Mouse (Mus musculus) embryo, embryonic 10.5 days (tissue): ENCODE results near the gene Pnkd.

ENCODE experiments used
- DNase-seq: peaks from one replicate; pipeline ENCODE4 v3.0.0-alpha.2; 2015; ENCODE audit warnings: low spot score

The Pnkd gene

GRCm38 (mm10) chr1:74361812-74362211 is 77.1 kb downstream of the Pnkd start, which contains the start of gene Catip:
Gene Catip (plus strand): TSS chr1:74362108.
- peak; percentile 96 for DNase-seq

GRCm38 (mm10) chr1:74362325-74363229 is 77.8 kb downstream of the Pnkd start:
- no peak for DNase-seq

GRCm38 (mm10) chr1:74363437-74363836 is 78.7 kb downstream of the Pnkd start:
- DNase-seq: no peak

GRCm38 (mm10) chr1:74364270-74364669 is 79.5 kb downstream of the Pnkd start:
- no peak for DNase-seq

- DNase-seq: peak; percentile 60
Observed at GRCm38 (mm10) chr1:74367886-74368645, 83.3 kb downstream of the Pnkd start.

GRCm38 (mm10) chr1:74370040-74370439 is 85.3 kb downstream of the Pnkd start:
- no peak for DNase-seq

GRCm38 (mm10) chr1:74373372-74373771 is 88.6 kb downstream of the Pnkd start:
- DNase-seq: no peak

GRCm38 (mm10) chr1:74374980-74375379 is 90.2 kb downstream of the Pnkd start, which contains the start of gene Slc11a1:
Gene Slc11a1 (plus strand): TSS chr1:74375195.
- no peak for DNase-seq

GRCm38 (mm10) chr1:74375561-74375960 is 90.8 kb downstream of the Pnkd start:
- DNase-seq: no peak

- DNase-seq: no peak
Observed at GRCm38 (mm10) chr1:74376396-74376795, 91.7 kb downstream of the Pnkd start.

- no peak for DNase-seq
Observed at GRCm38 (mm10) chr1:74379058-74379504, 94.4 kb downstream of the Pnkd start.

GRCm38 (mm10) chr1:74380484-74380883 is 95.8 kb downstream of the Pnkd start:
- DNase-seq: no peak

GRCm38 (mm10) chr1:74381588-74382021 is 96.9 kb downstream of the Pnkd start:
- DNase-seq: no peak

- DNase-seq: no peak
Observed at GRCm38 (mm10) chr1:74383385-74383784, 98.7 kb downstream of the Pnkd start.

GRCm38 (mm10) chr1:74384525-74384924 is 99.8 kb downstream of the Pnkd start:
- DNase-seq: no peak

GRCm38 (mm10) chr1:74385064-74385463 is 100.3 kb downstream of the Pnkd start:
- no peak for DNase-seq

GRCm38 (mm10) chr1:74385531-74385930 is 100.8 kb downstream of the Pnkd start:
- DNase-seq: no peak

- no peak for DNase-seq
Observed at GRCm38 (mm10) chr1:74386363-74386713, 101.6 kb downstream of the Pnkd start.

GRCm38 (mm10) chr1:74386714-74387385 is 102.1 kb downstream of the Pnkd start:
- peak; percentile 97 for DNase-seq

- DNase-seq: no peak
Observed at GRCm38 (mm10) chr1:74387386-74387988, 102.8 kb downstream of the Pnkd start.

- no peak for DNase-seq
Observed at GRCm38 (mm10) chr1:74388398-74388920, 103.7 kb downstream of the Pnkd start.
